Mouse (Mus musculus): ENCODE results near the gene Cfap100.

Cfap100 gene

DNA sequence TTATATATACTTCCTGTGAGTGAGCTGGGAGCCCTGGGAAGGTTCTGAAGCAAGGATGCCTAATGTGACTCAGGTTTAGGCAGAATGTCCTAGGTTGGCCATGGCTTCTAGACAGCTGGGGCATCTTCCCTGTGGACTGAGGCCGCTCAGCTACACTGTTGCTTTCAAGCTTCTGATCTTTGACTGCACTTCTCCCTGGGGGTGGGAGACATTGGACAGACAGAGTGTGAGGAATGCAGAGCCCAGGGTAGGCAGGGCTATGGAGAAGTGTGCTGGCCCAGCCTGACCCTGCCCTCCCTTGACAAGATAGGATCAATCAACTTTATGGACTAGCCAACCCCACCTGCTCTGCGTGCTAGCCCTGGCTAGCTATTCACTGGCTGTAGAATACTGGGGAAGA, 32.6 kb upstream of the Cfap100 start:
- in situ Hi-C loops (cut with MboI, MseI): no loop called here

DNA sequence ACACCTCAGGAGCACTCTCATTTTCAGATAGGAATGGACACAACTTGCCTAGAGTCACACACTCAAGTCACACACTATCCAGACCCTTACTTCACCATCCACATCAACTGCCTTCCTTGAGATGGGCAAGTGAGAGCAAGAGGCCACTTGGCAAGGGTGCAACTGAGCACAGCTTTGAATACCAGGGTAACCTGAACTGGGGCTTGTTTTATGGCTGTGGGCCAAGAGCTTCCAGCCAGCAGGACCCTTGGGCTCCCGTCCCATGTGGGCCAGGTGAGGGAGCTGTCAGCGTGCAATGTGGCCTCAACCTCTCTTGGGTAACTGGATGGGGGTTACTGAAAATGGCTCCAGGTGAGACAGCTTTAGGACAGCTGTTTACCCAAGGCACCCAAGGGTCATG, 28.8 kb upstream of the Cfap100 start:
- in situ Hi-C loops (cut with MboI, MseI): no loop called here

DNA sequence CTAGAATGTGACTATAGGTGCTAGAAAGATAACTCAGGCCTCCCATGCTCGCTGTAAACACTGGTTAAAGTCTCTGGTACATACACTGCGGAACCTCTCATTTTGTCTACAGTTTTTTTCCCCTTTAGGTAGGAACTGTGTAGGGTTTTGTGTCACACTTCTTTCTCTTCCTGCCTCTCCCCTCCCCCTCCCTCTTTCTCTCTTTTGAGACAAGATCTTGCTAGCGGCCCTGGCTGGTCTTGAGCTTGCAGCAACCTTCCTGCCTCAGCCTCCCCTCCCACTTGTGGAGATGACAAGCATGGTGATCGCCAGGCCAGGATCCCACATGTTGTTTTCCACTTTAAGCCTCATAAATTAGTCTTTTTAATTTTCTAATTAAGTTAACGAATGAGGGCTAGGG, 25.2 kb upstream of the Cfap100 start:
- in situ Hi-C loops (cut with MboI, MseI): loop anchor here in 1 of 2 experiments (5.0 kb wide), 1 partner anchor 44 kb away; no protein-coding TSS in a partner anchor

DNA sequence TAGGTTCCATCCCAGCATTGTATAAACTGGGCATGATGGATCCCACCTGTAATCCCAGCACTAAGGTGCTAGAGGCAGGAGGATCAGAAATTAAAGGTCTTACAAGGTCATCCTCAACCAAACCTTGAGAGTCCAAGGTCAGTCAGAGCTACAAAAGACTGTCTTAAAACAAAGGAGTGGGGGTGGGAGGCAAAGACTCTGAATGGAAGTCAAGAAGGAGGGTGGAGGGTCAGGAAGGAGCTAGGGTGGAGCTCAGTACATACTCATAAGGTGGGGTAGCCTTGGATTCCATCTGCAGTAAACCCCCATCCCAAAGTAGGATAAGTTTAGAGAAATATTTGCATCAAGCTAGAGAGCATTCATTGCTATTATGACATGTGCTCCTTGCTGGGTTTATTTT, 24.0 kb upstream of the Cfap100 start:
- in situ Hi-C loops (cut with MboI, MseI): loop anchor here in 1 of 2 experiments (5.0 kb wide), 1 partner anchor 45 kb away; no protein-coding TSS in a partner anchor

DNA sequence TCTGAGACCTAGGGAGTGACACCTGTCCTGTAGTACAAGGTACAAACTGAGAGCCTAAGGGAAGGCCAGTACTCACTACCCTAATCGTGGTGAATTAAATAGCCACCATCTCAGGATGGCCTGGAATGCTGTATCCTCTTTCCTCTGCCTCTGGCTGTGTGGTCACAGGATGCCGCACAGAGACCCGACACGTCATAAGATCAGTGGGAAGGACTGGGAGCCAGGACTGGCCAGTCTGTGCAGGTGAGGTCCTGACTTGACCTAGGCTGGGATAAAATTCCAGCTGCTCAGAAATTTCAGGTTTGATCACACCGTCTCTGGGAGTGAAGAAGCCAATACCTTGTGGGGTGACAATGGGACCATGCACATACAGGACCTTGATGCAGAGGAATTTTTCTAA, 22.9 kb upstream of the Cfap100 start:
- in situ Hi-C loops (cut with MboI, MseI): loop anchor here in 1 of 2 experiments (5.0 kb wide), 1 partner anchor 46 kb away; no protein-coding TSS in a partner anchor

DNA sequence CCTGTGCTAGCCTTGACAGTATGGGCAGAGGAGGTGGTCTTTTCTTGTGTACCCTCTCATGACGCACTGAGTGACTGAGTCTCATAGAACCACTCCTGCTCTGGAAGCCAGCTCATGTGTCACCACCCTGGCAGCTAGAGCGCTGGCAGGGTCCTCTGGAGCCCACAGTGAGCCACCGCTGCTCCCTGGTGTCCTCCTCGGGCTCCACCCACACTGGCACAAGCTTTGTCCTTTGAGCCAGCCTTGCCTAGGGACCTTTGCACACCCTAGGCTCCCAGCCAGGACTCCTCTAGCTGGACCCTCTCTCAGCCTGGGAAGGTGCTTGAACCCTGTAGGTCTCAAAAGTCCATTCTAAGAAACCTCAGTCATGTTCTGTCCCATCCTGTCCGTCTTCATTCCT, 22.1 kb upstream of the Cfap100 start:
- in situ Hi-C loops (cut with MboI, MseI): loop anchor here in 1 of 2 experiments (5.0 kb wide), 1 partner anchor 47 kb away; no protein-coding TSS in a partner anchor

DNA sequence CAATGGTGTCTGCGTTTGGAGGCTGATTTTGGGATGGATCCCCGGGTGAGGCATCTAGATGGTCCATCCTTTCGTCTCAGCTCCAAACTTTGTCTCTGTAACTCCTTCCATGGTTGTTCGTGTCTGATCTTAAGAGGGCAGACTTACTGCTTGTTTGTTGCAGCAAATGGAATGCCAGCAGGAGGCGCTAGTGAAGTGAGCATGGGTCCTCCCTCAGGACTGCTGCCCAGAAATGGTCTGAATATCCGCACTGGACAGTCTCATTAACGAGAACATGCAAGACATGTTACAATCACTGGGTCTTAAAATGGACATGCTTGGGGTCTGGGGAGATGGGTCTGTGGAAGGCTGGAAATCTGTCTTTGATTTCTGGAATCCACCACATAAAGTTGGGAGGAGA, 21.6 kb upstream of the Cfap100 start:
- in situ Hi-C loops (cut with MboI, MseI): loop anchor here in 1 of 2 experiments (5.0 kb wide), 1 partner anchor 47 kb away; no protein-coding TSS in a partner anchor

DNA sequence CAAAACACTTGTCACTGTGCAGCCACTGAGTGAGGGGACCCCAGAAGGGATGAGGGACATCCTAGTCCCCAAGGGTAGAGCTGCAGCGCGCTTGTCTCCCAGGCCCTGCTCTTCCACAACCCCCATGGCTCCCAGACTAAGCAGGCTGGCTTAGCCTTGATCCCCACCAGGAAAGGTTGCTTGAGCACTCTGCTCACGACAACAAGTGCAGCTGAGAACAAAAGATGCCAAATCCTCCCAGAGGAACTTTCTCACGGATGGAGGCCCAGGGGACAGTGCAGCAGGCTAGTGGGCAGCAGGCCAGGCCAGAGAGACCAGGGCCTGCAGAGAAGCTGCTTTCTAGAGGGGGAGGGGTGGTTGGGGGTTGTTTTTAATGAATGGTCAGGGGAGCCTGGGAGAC, 18.3 kb upstream of the Cfap100 start:
- in situ Hi-C loops (cut with MboI, MseI): loop anchor here in 1 of 2 experiments (5.0 kb wide), 1 partner anchor 35 kb away; no protein-coding TSS in a partner anchor

DNA sequence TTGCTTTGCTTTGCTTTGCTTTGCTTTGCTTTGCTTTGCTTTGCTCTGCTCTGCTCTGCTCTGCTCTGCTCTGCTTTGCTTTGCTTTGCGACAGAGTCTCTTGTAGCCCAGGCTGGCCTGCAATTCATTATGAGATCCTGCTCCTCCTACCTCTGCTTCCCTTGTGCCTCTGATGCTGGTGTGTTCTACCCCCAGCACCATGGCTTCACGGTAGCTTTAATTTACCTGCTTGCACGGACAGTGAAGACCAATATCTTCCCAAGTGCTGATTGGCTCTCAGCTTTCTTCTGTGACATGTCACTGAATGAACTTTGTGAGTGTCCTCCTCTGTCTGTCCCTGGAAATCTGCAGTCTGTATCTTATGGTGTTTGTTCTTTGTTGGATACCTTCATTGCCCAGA, 8.4 kb upstream of the Cfap100 start:
- in situ Hi-C loops (cut with MboI, MseI): no loop called here

DNA sequence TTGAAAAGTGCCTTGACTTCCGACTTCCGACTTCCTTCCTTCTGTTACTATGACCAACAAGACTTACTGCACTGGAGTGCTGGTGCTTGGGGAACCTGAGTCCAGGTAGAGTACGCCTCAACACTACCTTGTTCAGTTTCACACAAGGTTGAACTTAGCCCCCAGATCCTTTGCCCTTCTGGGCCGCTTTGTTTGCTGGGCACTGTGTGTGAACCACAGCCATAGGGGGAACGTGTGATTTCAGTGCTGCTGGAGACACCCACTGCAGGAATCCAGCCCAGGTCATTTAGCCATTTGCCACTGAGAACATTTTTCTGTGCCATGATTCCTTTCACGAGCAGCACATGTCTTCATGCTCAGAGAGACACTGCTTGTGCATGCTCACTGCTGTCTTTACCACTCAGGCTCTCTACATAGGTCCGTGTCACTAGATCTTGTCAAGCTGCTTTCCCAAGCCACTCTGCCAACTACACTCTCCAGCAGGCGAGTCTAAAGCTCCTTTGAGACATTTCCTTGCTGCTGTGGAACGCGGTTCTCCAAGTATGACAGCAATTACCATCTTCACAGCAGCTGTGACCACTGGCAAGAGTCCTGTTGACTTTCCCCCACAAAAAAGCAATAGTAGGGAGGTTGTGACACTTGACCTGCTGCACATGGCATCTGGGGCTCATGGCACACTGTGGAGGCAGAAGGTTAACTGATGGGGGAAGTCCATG, 7.8 kb upstream of the Cfap100 start:
- in situ Hi-C loops (cut with MboI, MseI): no loop called here

DNA sequence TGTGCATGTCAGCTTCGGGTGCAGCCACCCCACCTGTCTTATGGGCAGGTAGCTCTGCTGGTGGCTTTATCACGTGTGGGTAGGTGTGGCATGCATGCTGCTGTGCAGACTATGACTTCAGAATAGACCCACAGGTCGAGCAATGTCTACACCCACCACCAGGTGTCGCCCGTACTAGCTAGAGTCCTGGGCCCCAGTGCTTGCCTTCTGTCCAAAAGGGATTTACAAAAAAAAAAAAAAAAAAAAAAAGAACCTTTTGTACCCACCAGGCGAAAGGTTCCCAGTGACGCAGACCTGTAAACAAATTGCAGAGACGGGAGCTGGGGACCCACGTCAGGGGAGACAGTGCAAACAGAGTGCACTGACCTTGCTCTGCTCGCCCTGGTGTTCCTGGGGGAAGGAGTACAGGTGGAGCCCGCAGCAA, 6.6 kb upstream of the Cfap100 start:
- in situ Hi-C loops (cut with MboI, MseI): no loop called here

DNA sequence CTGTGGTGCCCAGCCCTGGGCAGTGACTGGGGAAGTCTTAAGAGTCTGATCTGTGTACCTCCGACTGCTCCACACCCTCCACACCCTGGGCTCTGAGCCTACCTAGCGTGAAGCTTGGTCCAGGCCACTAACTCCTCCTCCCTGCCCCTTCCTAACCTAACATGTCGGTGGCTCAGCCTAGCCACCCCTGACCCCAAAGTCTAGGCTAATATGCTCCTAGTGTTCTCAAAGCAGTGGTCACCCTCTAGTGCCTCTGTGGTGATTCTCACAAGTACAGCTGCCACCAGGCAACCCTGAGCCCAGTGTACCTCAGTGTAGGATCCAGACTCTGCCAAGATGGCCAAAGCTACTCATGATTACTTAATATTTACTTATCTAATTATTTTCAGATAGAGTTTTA, 6.1 kb upstream of the Cfap100 start:
- in situ Hi-C loops (cut with MboI, MseI): no loop called here

DNA sequence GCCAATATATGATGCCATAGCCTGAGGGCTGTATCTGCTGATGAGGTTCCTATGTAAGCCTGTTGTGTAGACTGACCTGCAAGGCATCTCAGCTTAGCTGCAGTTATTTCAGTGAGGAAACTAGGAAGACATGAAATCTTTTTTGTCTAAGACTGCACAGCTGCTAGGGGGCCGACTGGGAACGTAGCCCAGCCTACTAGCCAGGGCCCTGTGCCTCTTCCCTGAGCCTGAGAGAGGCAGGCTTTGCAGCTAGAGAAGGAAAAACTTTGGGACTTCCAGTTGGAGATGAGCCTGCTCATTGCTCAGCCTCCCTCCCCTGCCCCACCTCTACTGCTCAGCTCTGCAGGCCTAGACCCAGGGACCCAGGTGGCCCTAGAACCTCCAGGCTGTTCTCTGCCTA, 2.9 kb upstream of the Cfap100 start:
- in situ Hi-C loops (cut with MboI, MseI): no loop called here

DNA sequence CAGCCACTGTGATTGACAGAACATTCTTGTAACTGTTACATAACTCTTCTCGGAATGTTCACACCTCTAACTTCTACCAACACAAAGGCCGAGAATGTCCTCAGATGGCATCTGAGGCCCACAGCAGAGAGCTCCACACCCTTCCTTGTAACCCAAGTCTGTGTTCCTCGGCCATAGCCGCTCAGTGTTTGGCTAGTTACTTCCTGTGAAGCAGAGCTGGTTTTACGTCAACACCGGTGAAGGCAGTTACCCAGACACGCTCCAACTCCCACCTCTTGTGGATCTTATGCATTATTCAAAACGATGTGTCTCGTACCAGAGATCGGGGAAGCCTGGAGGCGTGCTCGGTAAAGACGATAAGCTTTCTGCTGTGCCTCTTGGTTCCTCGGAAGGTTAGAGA, 1.3 kb upstream of the Cfap100 start:
- in situ Hi-C loops (cut with MboI, MseI): loop anchor here in 1 of 2 experiments (5.0 kb wide), 1 partner anchor 753 kb away; no protein-coding TSS in a partner anchor

DNA sequence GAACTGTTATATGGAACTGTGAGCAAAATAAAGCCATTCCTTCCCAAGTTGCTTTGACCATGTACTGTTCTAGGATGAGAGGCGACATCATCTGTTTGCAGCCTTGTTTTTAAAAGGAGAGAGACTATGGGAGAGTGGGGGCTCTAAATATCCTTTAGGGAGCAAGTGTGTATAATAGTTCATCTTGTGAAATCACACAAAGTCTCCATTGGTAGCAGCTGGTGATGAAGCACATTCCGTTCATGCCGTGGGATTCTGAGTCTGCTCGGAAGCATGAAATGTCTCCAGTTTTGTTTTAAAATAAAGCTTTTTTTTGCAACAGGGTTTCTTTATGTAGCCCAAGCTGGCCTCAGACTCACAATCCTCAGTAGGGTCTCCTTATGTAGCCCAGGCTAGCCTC, 2.6 kb downstream of the Cfap100 start:
- in situ Hi-C loops (cut with MboI, MseI): loop anchor here in 1 of 2 experiments (5.0 kb wide), 1 partner anchor 749 kb away; no protein-coding TSS in a partner anchor

DNA sequence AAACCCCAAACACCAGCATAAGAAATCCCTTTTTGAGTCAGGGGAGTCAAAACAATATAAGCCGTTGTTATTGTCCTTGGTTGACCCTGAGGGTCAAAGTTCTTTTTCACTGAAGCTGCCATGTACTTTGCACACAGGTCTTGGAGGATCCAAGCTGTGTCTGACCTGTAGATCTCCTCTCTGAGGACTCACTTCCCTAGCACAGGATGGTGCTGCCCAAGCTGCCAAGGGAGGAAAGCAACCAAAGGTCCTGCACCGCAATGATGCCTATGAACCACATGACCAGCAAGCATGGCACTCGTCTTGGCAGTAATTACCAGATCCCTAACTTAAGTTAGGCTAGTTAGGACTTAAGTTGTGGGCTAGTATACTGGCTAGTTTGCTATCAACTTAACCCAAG, 3.2 kb downstream of the Cfap100 start:
- in situ Hi-C loops (cut with MboI, MseI): loop anchor here in 1 of 2 experiments (5.0 kb wide), 1 partner anchor 748 kb away; no protein-coding TSS in a partner anchor

DNA sequence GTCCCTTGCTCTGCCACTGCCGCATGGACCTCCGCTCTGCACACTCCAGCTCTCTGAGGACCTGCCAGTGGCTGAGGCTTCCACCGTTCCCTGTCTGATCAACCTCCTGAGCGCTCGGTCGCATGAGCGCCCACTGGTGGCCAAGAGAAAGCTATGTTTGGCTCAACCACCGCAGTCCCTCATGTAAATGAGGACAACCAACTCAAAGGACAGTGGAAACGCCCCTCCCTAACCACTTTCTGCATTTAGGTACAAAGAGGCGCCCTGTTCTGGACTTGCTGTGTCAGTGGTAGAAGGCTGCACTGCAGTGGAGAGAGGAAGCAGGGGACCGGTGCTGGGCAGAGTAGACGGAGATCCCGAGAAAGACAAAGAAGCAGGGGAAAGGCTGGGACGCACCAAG, 6.0 kb downstream of the Cfap100 start:
- in situ Hi-C loops (cut with MboI, MseI): loop anchor here in 1 of 2 experiments (5.0 kb wide), 1 partner anchor 740 kb away; no protein-coding TSS in a partner anchor

DNA sequence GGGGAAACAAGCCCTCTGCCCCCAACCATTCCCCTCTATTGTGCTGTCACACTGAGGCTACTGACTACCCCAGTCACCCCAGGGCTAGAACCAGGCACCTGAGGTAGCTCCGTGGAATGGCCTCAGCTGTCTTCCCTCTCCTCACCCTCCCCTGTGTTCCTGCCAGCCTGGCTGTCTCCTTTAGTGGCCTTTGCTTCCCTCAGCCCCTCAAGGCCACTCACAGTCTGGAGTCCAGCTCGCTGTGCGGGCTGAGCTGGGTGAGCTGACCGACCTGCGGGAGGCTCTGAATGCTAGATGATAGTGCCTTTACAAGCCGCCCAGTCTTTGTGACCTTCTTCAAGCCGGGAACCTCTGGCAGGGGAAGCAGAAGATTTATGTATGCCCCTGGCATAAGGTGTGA, 16.7 kb downstream of the Cfap100 start:
- in situ Hi-C loops (cut with MboI, MseI): loop anchor here in 1 of 2 experiments (5.0 kb wide), 1 partner anchor 35 kb away; no protein-coding TSS in a partner anchor

DNA sequence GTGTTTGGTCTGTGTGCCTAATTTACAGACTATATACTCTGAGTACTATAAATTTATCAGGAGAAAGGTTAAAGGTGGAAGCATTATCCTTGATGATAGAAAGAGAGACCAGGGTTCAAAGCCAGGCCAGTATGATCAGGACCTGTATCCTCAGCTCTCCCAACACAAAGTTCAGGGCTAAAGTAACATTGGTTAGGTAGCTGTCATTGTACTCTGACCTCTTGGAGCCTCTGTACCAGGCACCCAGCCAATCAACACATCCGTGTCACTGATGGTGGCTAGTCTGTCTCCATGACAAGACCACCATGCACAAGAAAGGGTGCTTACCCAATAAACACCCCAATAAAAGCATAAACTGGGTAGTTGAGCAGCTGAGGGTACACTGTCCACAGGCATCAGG, 17.6 kb downstream of the Cfap100 start:
- in situ Hi-C loops (cut with MboI, MseI): loop anchor here in 1 of 2 experiments (5.0 kb wide), 1 partner anchor 36 kb away; no protein-coding TSS in a partner anchor

DNA sequence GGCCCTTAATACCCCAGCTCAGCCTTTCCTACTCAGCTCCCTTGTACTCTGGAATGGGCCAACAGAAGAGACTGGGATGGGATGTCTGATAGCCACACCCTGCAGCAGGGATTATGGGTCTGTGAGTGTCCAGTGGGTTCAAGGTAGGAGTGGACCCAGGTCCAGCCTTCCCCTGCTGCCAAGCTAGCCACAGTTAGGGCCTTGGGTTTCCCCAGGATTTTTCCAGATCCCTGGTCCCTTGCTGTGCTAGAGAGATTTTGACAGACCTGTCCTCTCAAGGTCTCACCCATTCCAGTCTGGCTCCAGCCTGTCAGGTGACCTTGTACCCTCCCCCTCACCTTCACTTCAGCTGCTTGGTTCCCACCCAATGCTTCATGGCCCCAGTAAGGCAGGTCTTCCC, 20.0 kb downstream of the Cfap100 start:
- in situ Hi-C loops (cut with MboI, MseI): no loop called here

DNA sequence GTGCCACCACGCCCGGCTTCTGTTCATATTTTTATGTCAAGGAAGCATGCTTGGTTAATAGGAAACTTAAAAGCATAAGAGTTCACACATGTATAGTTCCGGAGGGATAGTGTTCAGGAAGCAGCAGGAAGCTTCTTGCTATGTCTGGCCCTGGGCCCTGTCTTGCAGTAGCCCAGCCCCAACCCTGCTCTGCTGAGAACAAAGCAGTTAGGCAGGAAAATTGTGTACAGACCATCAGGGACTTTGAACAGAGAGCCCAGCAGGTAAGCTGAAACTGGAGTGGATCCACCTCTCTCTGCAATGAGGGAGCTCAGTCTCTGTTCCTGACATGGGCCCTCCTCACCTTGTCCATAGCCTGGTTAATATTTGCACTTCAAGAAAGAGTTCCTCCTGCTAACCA, 31.3 kb downstream of the Cfap100 start:
- in situ Hi-C loops (cut with MboI, MseI): loop anchor here in 1 of 2 experiments (25.0 kb wide), 1 partner anchor 1815 kb away; the partner anchor contains the start of gene Rbsn

DNA sequence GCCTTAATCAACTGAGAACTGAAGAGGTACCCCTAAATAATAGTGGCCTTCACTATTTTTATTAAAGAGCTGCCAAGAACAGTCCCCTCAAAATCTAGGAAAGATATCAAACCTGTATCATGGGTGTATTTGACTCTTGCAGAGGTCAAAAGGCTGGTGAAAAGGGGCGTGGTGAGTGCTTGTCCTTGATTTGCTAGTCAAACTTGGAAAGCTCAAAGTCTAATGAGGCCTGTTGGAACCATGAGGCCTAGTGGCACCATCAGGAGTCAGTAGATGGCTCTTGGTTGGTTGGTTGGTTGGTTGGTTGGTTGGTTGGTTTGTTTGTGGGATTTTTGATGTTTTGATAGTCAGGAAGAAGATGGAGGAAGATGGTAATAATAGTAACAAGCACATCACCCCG, 32.8 kb downstream of the Cfap100 start:
- in situ Hi-C loops (cut with MboI, MseI): loop anchor here in 1 of 2 experiments (25.0 kb wide), 1 partner anchor 1817 kb away; the partner anchor contains the start of gene Rbsn

DNA sequence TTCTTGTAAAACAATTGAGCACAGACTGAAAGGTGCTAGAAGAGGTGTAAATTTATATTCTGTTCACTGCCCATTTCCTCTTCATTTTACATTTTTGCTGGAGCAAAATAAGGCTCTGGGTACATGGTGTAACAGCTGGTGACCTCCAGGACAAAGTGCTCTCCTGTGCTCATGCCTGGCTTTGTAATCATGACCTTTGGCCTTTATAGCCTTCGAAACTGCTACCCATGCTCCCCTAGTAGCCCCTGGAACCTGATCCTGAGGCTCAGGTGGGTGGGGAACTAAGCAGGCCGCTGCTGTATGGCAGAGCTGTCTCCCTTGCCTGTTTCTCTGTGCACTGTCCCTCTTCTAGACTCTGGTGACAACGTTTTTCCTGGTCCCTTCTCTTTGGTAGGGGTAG, 34.6 kb downstream of the Cfap100 start:
- in situ Hi-C loops (cut with MboI, MseI): loop anchor here in 1 of 2 experiments (25.0 kb wide), 1 partner anchor 1818 kb away; the partner anchor contains the start of gene Rbsn

Measured in T-helper 17 cell (primary cell).